Mouse (Mus musculus) skeletal muscle tissue, adult 2 months (tissue): ENCODE measurements around the gene Slc8b1.
A peak's percentile ranks its signal among the peaks of the same experiment; 100 is the strongest.

Experiments
- DNase-seq: peaks from one replicate; pipeline ENCODE4 v3.0.0-alpha.2; 2012; ENCODE audit warnings: low read depth, low spot score

The Slc8b1 gene

GRCm38 (mm10) chr5:120510982-120511642 is at the start of gene Slc8b1:
Gene Slc8b1 (plus strand): TSS chr5:120511168.
- peak; percentile 93 for DNase-seq

GRCm38 (mm10) chr5:120461902-120462301 is 49.1 kb upstream of the Slc8b1 start:
- DNase-seq = no peak

GRCm38 (mm10) chr5:120464321-120464720 is 46.6 kb upstream of the Slc8b1 start:
- no peak for DNase-seq

- DNase-seq = no peak
Observed at GRCm38 (mm10) chr5:120465062-120465461, 45.9 kb upstream of the Slc8b1 start.

- DNase-seq = peak; percentile 14
Observed at GRCm38 (mm10) chr5:120465860-120466259, 45.1 kb upstream of the Slc8b1 start.

DNA sequence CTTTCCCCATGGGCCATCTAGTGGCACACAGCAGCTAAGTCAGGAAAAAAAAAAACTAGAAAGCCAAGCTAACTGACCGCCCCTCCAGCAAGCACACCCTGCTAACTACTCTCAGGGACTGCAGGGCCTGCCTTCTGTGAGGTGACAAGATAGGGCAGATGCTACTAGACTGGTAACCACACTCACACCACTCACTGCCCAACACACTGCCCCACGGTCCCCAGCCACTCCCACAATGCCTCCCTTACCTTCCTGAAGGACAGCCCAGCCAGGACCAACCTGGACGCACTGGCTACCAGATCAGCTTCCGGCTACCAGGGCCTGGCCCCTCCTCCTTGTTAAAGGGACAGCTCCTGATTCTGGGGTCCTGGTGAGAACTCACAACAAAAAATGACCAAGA is 43.9 kb upstream of the Slc8b1 start:
- DNase-seq = no peak

DNA sequence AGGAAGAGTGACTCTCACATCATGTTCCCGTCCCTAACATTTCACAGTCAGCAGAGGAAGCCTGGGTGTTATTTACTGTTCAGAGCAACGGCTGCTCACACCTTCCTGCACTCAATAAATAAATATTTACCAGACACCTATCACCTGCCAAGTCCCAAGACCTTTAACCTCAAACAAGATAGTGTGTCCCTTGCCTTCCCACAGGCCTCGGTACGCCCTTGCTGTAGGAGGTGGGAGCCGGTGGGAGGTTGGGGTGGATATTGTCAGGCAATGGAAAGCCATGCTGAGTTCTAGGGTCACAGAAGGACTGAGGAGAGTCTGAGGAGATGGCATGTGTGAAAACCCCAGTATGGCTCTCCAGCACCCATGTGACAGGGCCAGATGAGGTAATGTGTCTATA is 42.6 kb upstream of the Slc8b1 start:
- no peak for DNase-seq

DNA sequence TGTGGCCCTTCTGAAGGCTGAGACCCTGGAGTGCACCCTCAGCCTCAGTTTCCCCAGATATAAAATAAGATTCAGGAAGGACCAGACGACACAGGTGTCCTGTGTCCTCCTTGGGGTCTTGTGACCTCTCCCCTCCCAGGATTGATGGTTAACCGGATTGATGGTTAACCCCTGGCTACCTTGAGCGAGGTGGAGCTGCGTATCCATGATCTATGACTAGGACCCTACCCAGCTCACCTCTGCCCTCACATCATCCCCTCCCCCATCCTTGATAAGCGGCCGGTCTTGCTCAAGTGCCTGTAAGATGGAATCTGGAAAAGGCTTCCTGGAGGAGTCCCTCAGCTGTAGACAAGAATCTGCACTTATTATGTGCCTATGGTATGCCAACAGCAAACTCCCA is 42.1 kb upstream of the Slc8b1 start:
- DNase-seq = no peak

GRCm38 (mm10) chr5:120471538-120471937 is 39.4 kb upstream of the Slc8b1 start:
- no peak for DNase-seq

GRCm38 (mm10) chr5:120472770-120473169 is 38.2 kb upstream of the Slc8b1 start, which contains the start of gene Sdsl:
Gene Sdsl (minus strand): TSS chr5:120472810.
- DNase-seq = no peak

GRCm38 (mm10) chr5:120473361-120473760 is 37.6 kb upstream of the Slc8b1 start:
- DNase-seq = no peak

DNA sequence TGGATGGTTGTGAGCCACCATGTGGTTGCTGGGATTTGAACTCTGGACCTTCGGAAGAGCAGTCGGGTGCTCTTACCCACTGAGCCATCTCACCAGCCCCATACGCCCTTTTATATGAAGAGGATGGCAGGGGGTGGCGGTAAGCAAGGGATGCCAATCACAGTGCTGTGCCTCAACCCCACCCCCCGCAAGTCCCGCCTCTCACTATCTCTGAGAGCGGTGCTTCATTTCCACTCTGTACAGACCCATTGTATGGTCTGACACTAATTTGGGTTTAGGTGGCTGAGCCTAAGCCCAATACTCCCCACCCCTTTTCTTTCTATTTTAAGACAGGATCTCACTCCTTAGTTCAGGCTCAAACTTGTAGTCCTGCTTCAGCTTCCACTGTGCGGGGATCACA is 35.1 kb upstream of the Slc8b1 start:
- no peak for DNase-seq

DNA sequence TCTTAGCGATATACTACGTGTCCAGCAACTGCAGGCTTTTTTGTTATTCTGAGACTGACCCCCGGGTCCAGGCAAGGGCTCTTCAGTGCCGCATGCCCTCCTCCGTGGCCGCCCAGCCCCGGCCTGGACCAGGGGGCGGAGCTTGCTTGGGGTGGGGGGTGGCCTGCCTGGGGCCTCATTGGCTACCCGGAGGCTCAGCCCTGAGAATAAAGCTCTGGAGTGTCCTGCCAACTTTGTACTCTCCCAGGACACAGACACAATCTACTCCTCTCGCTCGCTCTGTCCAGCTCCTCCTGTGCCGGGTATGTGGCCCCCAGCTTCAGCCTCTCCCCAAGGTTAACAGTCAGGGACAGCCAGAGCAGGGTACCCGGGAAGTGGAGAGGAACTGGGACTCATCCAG is 34.7 kb upstream of the Slc8b1 start, which contains the start of gene Sds:
TSS of gene Sds (plus strand) at position 231 of the 400 bp plus-strand sequence.
- no peak for DNase-seq

GRCm38 (mm10) chr5:120477993-120478392 is 33.0 kb upstream of the Slc8b1 start:
- DNase-seq = no peak

- DNase-seq = no peak
Observed at GRCm38 (mm10) chr5:120479538-120479937, 31.4 kb upstream of the Slc8b1 start.

DNA sequence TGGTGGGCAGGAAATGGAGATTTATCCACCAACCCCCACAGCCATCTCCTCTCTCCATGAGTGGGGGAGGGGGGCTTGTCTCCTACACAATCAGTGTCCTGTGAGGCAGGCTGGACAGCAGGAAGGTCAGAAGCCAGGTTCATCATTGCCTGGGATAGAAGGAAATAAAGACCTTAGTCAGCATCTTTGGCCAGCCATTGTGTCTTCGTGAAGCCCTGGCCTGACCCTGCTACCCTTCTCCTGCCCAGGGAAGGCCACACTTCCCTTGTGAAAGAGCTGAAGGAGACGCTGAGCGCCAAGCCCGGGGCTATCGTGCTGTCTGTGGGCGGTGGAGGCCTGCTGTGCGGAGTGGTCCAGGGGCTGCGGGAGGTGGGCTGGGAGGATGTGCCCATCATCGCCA is 29.8 kb upstream of the Slc8b1 start:
- no peak for DNase-seq

GRCm38 (mm10) chr5:120483399-120483798 is 27.6 kb upstream of the Slc8b1 start:
- DNase-seq = no peak

GRCm38 (mm10) chr5:120487844-120488243 is 23.1 kb upstream of the Slc8b1 start:
- no peak for DNase-seq

DNA sequence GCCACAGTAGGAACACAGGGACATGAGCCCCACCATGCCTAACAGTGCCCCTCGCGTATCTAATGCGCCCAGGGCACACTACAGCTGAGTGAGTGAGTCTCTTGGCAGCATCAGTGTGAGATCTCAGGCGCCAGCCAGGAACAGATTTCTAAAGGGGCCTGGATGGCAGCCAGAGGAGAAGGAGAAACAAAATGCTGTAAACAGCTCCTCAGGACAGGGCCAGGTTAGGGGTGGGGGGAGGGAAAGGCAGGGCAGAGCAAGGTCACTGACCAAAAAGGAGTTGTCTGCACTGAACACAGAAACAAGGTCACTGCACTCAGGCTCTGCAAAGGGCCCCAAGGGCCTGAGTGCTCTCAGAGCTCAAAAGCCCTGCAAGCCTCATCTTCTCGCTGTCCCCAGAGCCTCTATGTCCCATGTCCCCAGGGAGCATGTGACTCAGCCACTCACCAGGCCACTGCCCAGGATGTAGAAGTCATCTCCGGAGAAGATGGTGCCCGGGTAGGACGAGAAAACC is 20.2 kb upstream of the Slc8b1 start:
- DNase-seq = peak; percentile 62

GRCm38 (mm10) chr5:120492437-120492836 is 18.5 kb upstream of the Slc8b1 start:
- no peak for DNase-seq

- DNase-seq = no peak
Observed at GRCm38 (mm10) chr5:120493440-120493839, 17.5 kb upstream of the Slc8b1 start.

GRCm38 (mm10) chr5:120493873-120494395 is 17.0 kb upstream of the Slc8b1 start:
- DNase-seq = no peak

DNA sequence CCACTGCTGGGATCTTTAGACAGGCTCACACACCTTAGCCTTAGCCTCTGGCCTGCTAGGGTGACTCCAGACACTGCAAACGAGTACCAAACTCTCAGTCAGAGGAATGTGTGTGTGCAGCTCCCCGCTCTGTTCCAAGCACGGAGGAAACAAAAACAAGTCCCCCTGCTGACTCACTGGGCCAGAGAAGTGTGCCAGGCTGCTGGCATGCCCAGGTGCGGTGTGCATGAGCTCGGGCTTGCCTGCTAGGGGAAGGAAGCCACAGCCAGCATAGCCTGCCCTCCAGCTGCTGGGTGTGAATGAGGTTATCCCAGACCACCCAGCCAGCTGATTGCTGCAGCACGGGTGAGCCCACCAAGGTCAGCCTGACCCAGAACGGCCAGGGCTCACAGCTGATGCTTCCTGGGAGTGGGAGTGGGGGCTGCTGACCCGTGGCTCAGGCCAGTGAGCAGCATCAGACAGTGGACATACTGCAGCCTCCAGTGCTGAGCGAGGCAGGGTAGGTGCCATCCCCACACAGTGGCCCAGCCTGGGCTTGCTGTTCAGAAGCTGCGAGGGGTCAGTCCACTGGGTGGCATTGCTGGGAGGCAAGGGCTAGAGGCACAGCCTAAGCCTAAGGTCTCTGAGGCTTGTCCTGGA is 15.8 kb upstream of the Slc8b1 start:
- no peak for DNase-seq
